ENCODE assay signal across 8 mouse cellular contexts in the genomic region with DNA sequence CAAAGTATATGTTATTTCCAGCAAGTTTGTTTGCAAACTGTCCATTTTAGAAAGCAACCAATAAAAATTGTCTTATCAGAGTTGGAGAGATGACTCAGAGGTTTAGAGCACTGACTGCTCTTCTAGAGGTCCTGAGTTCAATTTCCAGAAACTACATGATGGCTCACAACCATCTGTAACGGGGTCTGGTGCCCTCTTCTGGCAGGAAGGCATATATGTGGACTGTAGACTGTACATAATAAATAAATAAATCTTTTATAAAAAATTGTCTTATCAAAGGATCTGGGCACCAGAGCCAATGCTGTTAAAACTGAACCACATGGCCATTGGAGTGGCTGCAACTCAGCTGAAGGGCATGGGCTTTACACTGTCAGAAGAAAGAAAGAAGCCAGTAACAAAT. TPM values are rescaled to one million over a fixed set of nuclear protein-coding genes. Genes with fewer than 3 reads are reported as not detected.
DNase-seq lines count a peak whose midpoint lies in the region; ATAC-seq and TF ChIP-seq lines count a peak whose summit lies in the region.

No protein-coding gene starts in this region.

- H3K4me1 ChIP-seq in spleen, adult 2 months (ENCODE audit: control insufficient read depth, insufficient read depth, insufficient read length) = no peaks in the 10 kb centered on the region
- no peaks in the 10 kb centered on the region for H3K4me1 ChIP-seq in forebrain, embryonic 16.5 days (replicated peaks; ENCODE audit: control insufficient read depth, insufficient read depth, low read length)

- H3K4me2 ChIP-seq in forebrain, embryonic 16.5 days (ENCODE audit: low read length) = no peak overlapping the region

- peaks cover 25% of the 10 kb centered on the region for H3K36me3 ChIP-seq in spleen, adult 2 months (ENCODE audit: control insufficient read depth, insufficient read depth, low read length)
- peaks cover 18% of the 10 kb centered on the region; the same call in 1 of the 2 replicates for H3K36me3 ChIP-seq in forebrain, embryonic 16.5 days (ENCODE audit: control insufficient read depth, insufficient read depth)

- no peaks in the 10 kb centered on the region for H3K9me3 ChIP-seq in forebrain, embryonic 16.5 days (ENCODE audit: control insufficient read depth, low read length)

- intact Hi-C loops in gastrocnemius, adult 2 months (cut with DNase I) = no loop called here

- no peak for ATAC-seq in forebrain, embryonic 16.5 days
- ATAC-seq in erythroid progenitor cell, adult 5-6 weeks (replicated peaks; ENCODE audit: low FRiP score, poor library complexity, severe bottlenecking) = no peak

- H3K4me3 ChIP-seq in gastrocnemius, adult 2 months = no peak overlapping the region
- H3K4me3 ChIP-seq in spleen, adult 2 months (ENCODE audit: extremely low read depth, insufficient read depth, insufficient read length) = no peak overlapping the region
- no peak overlapping the region for H3K4me3 ChIP-seq in forebrain, embryonic 16.5 days (replicated peaks; ENCODE audit: low read length)

- no peaks in the 10 kb centered on the region for H3K27me3 ChIP-seq in spleen, adult 2 months (ENCODE audit: control insufficient read depth, insufficient read depth, low read length)
- H3K27me3 ChIP-seq in forebrain, embryonic 16.5 days (replicated peaks; ENCODE audit: control insufficient read depth, insufficient read depth, low read length) = no peaks in the 10 kb centered on the region

- no peak overlapping the region for H3K27ac ChIP-seq in gastrocnemius, adult 2 months
- no peak overlapping the region for H3K27ac ChIP-seq in spleen, adult 2 months (ENCODE audit: insufficient read depth, low read length)
- no peak overlapping the region for H3K27ac ChIP-seq in forebrain, embryonic 16.5 days (ENCODE audit: low read length)

- H3K9ac ChIP-seq in forebrain, embryonic 16.5 days (replicated peaks; ENCODE audit: low read depth, low read length) = no peak overlapping the region

- WGBS in spleen, adult 2 months = 77% methylated on average over 1 of the region's 1 CpGs
- 82% methylated on average over 1 of the region's 1 CpGs for WGBS in forebrain, embryonic 16.5 days

- no peak for TF ChIP-seq POLR2A in spleen, adult 2 months (IDR thresholded peaks at IDR 0.05; ENCODE audit: low read depth, low read length)

- peak; percentile 57 for TF ChIP-seq CTCF in gastrocnemius, adult 2 months (IDR thresholded peaks at IDR 0.05)
- TF ChIP-seq CTCF in spleen, adult 2 months (IDR thresholded peaks at IDR 0.05; ENCODE audit: extremely low read depth, insufficient read depth, insufficient read length, insufficient replicate concordance) = no peak

- no peak for DNase-seq in gastrocnemius, adult 2 months
- DNase-seq in gastrocnemius, postnatal 25 days = no peak
- peak; percentile 7 to 23 for DNase-seq in spleen, adult 2 months (ENCODE audit: low read depth in 1 of 2, low spot score in 2 of 2)
- DNase-seq in spleen, adult 12 weeks (ENCODE audit: low spot score) = no peak
- peak; percentile 22 for DNase-seq in kidney, postnatal 14 days
- DNase-seq in frontal cortex, postnatal 10 days (ENCODE audit: low spot score in 2 of 2) = no peak

RNA-seq across cellular contexts. Expression of a gene that starts 7.1 kb away (rescaled TPM):
- 10 to 100 TPM; 29.4 to 36.3 TPM for total RNA-seq in gastrocnemius, adult 2 months (2021)
- total RNA-seq in gastrocnemius, postnatal 25 days (2021) = 10 to 100 TPM; 28.2 to 40.7 TPM
- 2.2 and 2.8 TPM in 2 replicates for polyA plus RNA-seq in spleen, adult 2 months (2012; rRNA removed)
- polyA plus RNA-seq in forebrain, embryonic 16.5 days (2015; fragmentation: Nextera tagmentation; extraction: Ambion mirVana) = 36.8 and 38.5 TPM in 2 replicates
- 17.2 and 20.9 TPM in 2 replicates for total RNA-seq in erythroid progenitor cell, adult 5-6 weeks (2015; ENCODE audit: low replicate concordance)
- 8.1 and 11.9 TPM in 2 replicates for total RNA-seq in erythroid progenitor cell, adult 5-6 weeks (2017; ENCODE audit: low replicate concordance)

RNA-seq across cellular contexts. Expression of a gene that starts 34.5 kb away (rescaled TPM):
- 10 to 100 TPM; 70.6 to 96.6 TPM for total RNA-seq in gastrocnemius, adult 2 months (2021)
- 10 to 100 TPM; 65.1 to 85.6 TPM for total RNA-seq in gastrocnemius, postnatal 25 days (2021)
- polyA plus RNA-seq in spleen, adult 2 months (2012; rRNA removed) = 9.9 and 15.2 TPM in 2 replicates
- 11.4 and 14.2 TPM in 2 replicates for polyA plus RNA-seq in forebrain, embryonic 16.5 days (2015; fragmentation: Nextera tagmentation; extraction: Ambion mirVana)
- total RNA-seq in erythroid progenitor cell, adult 5-6 weeks (2015; ENCODE audit: low replicate concordance) = not detected in 2 replicates
- total RNA-seq in erythroid progenitor cell, adult 5-6 weeks (2017; ENCODE audit: low replicate concordance) = not detected in 2 replicates

Comparison
In these comparisons a context has a peak if more than half of its experiments do, and no peak if none do; other contexts are left out.
1. DNase-seq: peak in spleen, adult 2 months (2 of 2) and kidney, postnatal 14 days (single experiment); none in gastrocnemius, adult 2 months (single experiment), gastrocnemius, postnatal 25 days (single experiment), spleen, adult 12 weeks (single experiment) and frontal cortex, postnatal 10 days (0 of 2).
2. RNA of a gene that starts 34.5 kb away (total RNA-seq): 70.6 to 96.6 TPM in gastrocnemius, adult 2 months and 65.1 to 85.6 TPM in gastrocnemius, postnatal 25 days; not detected in erythroid progenitor cell, adult 5-6 weeks; every median in the first group is over 10 times any median in the second.